Mouse (Mus musculus): ENCODE measurements at regions not wholly inside any gene's neighbourhood (a gene's known extent, or its start where the extent isn't known, plus 50 kb on each side); places are given as distances from the start of the nearest gene placed in this dataset.
"Not testable (repeated sequence)": the region's sequence is repeated elsewhere in the genome, so short reads cannot be mapped to it uniquely, and the experiment has no call there.

GRCm38 (mm10) chr1:149274932-149275331 is 686.2 kb downstream of the Pla2g4a start:
- WGBS: 83% methylated on average over 1 of the region's 1 CpGs
- Histone ChIP-seq H3K4me3 (no peak overlapping the region), H3K4me2 (replicated peaks) (no peak overlapping the region), H3K9ac (replicated peaks) (no peak overlapping the region), H3K27ac (replicated peaks) (no peak overlapping the region), H3K4me1 (no peaks in the 10 kb centered on the region), H3K27me3 (no peaks in the 10 kb centered on the region), H3K36me3 (no peaks in the 10 kb centered on the region), H3K9me3 (no peaks in the 10 kb centered on the region)
- ATAC-seq (replicated peaks): no peak

GRCm38 (mm10) chr1:149256866-149257265 is 704.2 kb downstream of the Pla2g4a start:
- Histone ChIP-seq H3K9ac (replicated peaks) (no peak overlapping the region), H3K4me2 (replicated peaks) (no peak overlapping the region), H3K27me3 (no peaks in the 10 kb centered on the region), H3K36me3 (no peaks in the 10 kb centered on the region), H3K4me1 (no peaks in the 10 kb centered on the region), H3K4me3 (no peak overlapping the region), H3K9me3 (no peaks in the 10 kb centered on the region), H3K27ac (replicated peaks) (no peak overlapping the region)
- 32% methylated on average over 3 of the region's 3 CpGs for WGBS
- ATAC-seq (replicated peaks): peak; percentile 73; the same call in 1 of the 2 replicates

- 50% methylated on average over 4 of the region's 4 CpGs for WGBS
- ATAC-seq (replicated peaks): no peak
Observed at GRCm38 (mm10) chr1:149254141-149254540, 706.9 kb downstream of the Pla2g4a start.

DNA sequence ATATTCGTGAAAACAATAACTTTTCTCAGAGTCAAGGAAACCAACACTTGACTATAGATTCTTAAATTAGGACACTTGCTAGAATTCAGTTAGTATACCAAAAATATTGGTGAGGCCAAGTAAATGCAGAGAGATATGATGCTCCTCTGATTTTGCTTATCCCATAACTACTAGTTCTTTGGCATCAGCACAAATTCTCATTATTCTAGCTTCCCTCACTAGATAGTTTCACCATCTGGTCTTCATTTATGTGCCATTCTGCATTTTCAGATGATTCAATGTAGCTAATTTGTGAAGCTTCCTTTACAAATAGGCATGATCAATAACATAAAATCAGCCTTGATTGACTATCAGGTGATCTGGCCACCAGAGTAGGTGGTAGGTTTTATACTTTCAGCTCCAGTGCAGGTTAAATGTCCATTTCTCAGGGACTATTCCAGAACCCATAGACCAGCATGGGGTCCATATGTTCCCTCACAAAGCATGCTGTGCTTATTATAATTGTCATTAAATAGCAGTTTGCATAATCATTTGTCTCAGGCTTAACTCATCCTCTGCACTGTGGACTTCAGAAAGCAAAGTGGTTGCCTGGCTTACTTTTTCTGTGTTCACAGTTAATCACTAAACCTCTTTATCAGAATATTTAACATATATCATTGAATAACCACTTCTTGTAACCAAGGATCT is 722.6 kb downstream of the Pla2g4a start:
- 90% methylated on average over 1 of the region's 1 CpGs for WGBS
- Histone ChIP-seq H3K27me3 (no peaks in the 10 kb centered on the region), H3K4me1 (no peaks in the 10 kb centered on the region), H3K9ac (replicated peaks) (no peak overlapping the region), H3K9me3 (no peaks in the 10 kb centered on the region), H3K4me2 (replicated peaks) (no peak overlapping the region), H3K36me3 (no peaks in the 10 kb centered on the region), H3K4me3 (no peak overlapping the region), H3K27ac (replicated peaks) (0 out of 2 replicates have a peak overlapping the region, but pooled peaks have one; percentile 59)
- ATAC-seq (replicated peaks): no peak

More at GRCm38 (mm10) chr1:149254141-149254540, 706.9 kb downstream of the Pla2g4a start:
- Histone ChIP-seq H3K9ac (replicated peaks) (no peak overlapping the region), H3K27me3 (no peaks in the 10 kb centered on the region), H3K27ac (replicated peaks) (no peak overlapping the region), H3K4me3 (no peak overlapping the region), H3K4me1 (no peaks in the 10 kb centered on the region), H3K4me2 (replicated peaks) (no peak overlapping the region), H3K36me3 (no peaks in the 10 kb centered on the region), H3K9me3 (no peaks in the 10 kb centered on the region)

- not testable (repeated sequence) for H3K4me2 ChIP-seq (replicated peaks); H3K4me3 ChIP-seq; H3K9ac ChIP-seq (replicated peaks); H3K36me3 ChIP-seq; H3K4me1 ChIP-seq; H3K27ac ChIP-seq (replicated peaks); H3K27me3 ChIP-seq; H3K9me3 ChIP-seq; ATAC-seq (replicated peaks)
- WGBS: 93% methylated on average over 1 of the region's 1 CpGs
Observed at GRCm38 (mm10) chr1:149227170-149227569, 733.9 kb downstream of the Pla2g4a start.

DNA sequence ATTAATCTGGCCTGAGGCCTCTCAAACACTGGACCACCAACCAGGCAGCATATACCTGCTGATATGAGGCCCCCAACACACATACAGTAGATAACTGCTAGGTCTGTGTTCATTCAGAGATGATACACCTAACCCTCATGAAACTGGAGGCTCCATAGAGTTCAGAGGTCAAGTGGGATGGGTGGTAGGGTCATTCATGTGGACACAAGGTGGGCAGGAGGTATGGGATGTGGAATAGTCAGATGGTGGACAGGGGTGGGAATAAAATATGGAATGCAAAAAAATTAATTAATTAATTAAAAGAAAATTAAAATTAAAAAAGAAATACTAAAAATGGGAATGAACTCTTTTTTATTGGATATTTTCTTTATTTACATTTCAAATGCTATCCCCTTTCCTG is 734.7 kb downstream of the Pla2g4a start:
- Histone ChIP-seq H3K4me2 (replicated peaks) (no peak overlapping the region), H3K4me1 (no peaks in the 10 kb centered on the region), H3K4me3 (no peak overlapping the region), H3K27ac (replicated peaks) (no peak overlapping the region), H3K9me3 (0 out of 2 replicates have a peak, but pooled peaks cover 4% of the 10 kb centered on the region), H3K9ac (replicated peaks) (no peak overlapping the region), H3K27me3 (no peaks in the 10 kb centered on the region), H3K36me3 (no peaks in the 10 kb centered on the region)
- ATAC-seq (replicated peaks): no peak

DNA sequence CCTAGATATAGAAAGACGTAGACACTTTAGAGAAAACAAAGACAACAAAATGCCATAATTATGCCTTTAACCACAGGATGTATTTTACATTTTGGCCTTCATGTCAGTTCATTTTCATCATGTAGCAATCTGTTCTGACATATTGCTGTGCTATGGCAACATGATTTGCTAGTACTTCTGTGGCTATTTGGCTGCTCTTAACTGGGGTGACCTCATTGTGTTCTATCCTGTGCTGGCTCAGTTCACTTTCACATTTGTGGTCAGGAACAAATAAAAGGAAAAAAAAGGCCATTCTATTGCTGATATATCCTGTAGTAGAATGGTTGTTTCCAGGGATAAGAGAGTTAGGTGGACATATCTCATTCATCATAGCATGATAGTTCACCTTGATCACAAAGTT is 758.5 kb downstream of the Pla2g4a start:
- Histone ChIP-seq H3K27ac (replicated peaks) (no peak overlapping the region), H3K4me2 (replicated peaks) (no peak overlapping the region), H3K9ac (replicated peaks) (no peak overlapping the region), H3K4me3 (no peak overlapping the region), H3K9me3 (no peaks in the 10 kb centered on the region), H3K36me3 (no peaks in the 10 kb centered on the region), H3K4me1 (peaks cover 6% of the 10 kb centered on the region; the same call in 1 of the 2 replicates), H3K27me3 (no peaks in the 10 kb centered on the region)
- ATAC-seq (replicated peaks): no peak
- 64% methylated on average over 1 of the region's 1 CpGs for WGBS

GRCm38 (mm10) chr1:149199284-149199683 is 761.8 kb downstream of the Pla2g4a start:
- Histone ChIP-seq H3K9me3 (no peaks in the 10 kb centered on the region), H3K4me2 (replicated peaks) (no peak overlapping the region), H3K9ac (replicated peaks) (no peak overlapping the region), H3K27me3 (no peaks in the 10 kb centered on the region), H3K4me1 (peaks cover 6% of the 10 kb centered on the region; the same call in 1 of the 2 replicates), H3K4me3 (no peak overlapping the region), H3K27ac (replicated peaks) (no peak overlapping the region), H3K36me3 (no peaks in the 10 kb centered on the region)
- ATAC-seq (replicated peaks): peak; percentile 87
- WGBS: 48% methylated on average over 2 of the region's 2 CpGs

DNA sequence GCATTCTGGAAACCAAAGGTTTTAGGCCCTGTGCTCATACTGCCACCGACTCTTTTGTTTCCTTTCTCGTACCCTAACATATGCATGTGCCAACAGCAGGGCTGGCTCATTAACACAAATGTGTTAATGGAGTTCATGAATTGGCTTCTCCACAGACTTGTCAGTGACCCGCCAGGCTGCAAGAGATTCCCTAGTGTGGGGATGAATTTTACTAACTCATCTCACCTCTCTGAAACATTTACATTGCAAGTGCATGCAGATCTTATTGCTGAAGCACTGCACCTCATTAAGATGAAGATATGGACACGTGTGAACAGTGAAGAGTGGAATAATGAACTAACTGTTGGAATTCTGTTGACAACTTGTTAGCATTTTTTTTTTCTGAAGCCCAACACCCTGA is 762.2 kb downstream of the Pla2g4a start:
- 20% methylated on average over 4 of the region's 4 CpGs for WGBS
- H3K4me2 ChIP-seq (replicated peaks): no peak overlapping the region
- H3K9me3 ChIP-seq: no peaks in the 10 kb centered on the region
- no peak overlapping the region for H3K9ac ChIP-seq (replicated peaks)
- H3K36me3 ChIP-seq: no peaks in the 10 kb centered on the region
- no peaks in the 10 kb centered on the region for H3K27me3 ChIP-seq
- ATAC-seq (replicated peaks): peak; percentile 96
- peaks cover 6% of the 10 kb centered on the region; the same call in 1 of the 2 replicates for H3K4me1 ChIP-seq
- H3K27ac ChIP-seq (replicated peaks): peak overlapping the region; percentile 43; the same call in 1 of the 2 replicates
- H3K4me3 ChIP-seq: no peak overlapping the region
